Mouse (Mus musculus) liver, adult 2 months (tissue): ENCODE measurements around the gene Tmem169. TPM values are rescaled to one million over a fixed set of nuclear protein-coding genes. Genes with fewer than 3 reads are reported as not detected.

Source experiments
- DNase-seq: peaks from one replicate; pipeline ENCODE4 v3.0.0-alpha.2; 2011; ENCODE audit warnings: low read depth, low spot score; ENCODE audit errors: extremely low read depth
- H3K27ac ChIP-seq: fragments of 200-500 bp; replicated peaks from 2 replicates; pipeline ENCODE4 v1.5.1; 2012; ENCODE audit warnings: low read depth, mild to moderate bottlenecking, control low read depth, inconsistent platforms, low read length; ENCODE audit not compliant: insufficient read depth
- H3K27me3 ChIP-seq: fragments of 200-500 bp; 2 replicates; pipeline ENCODE4 v1.6.1; 2012; ENCODE audit warnings: mild to moderate bottlenecking, moderate library complexity, low read length, inconsistent platforms; ENCODE audit not compliant: control insufficient read depth, insufficient read depth
- H3K36me3 ChIP-seq: fragments of 200-500 bp; 2 replicates; pipeline ENCODE4 v1.6.1; 2012; ENCODE audit warnings: low read length, inconsistent platforms; ENCODE audit not compliant: control insufficient read depth, insufficient read depth
- H3K4me1 ChIP-seq: fragments of 200-500 bp; 2 replicates; pipeline ENCODE4 v1.6.1; 2011; ENCODE audit warnings: low read length; ENCODE audit not compliant: control insufficient read depth, insufficient read depth
- H3K4me3 ChIP-seq: fragments of 200-500 bp; 2 replicates; pipeline ENCODE4 v1.5.1; 2011; ENCODE audit warnings: low read depth, mild to moderate bottlenecking, control low read depth, low read length, moderate library complexity; ENCODE audit not compliant: insufficient read depth
- H3K79me2 ChIP-seq: fragments of 200-500 bp; 2 replicates; pipeline ENCODE4 v1.6.1; 2012; ENCODE audit warnings: inconsistent platforms, mild to moderate bottlenecking, low read length, moderate library complexity; ENCODE audit not compliant: control insufficient read depth, insufficient read depth
- H3K9ac ChIP-seq: fragments of 200-500 bp; 2 replicates; pipeline ENCODE4 v1.6.1; 2012; ENCODE audit warnings: low read depth, mild to moderate bottlenecking, control low read depth, inconsistent platforms, low read length
- CTCF ChIP-seq: fragments of 200-500 bp; IDR thresholded peaks from 2 replicates; pipeline ENCODE4 v1.5.1; 2011; ENCODE audit warnings: low read depth, low read length, control low read depth
- POLR2A ChIP-seq: fragments of 200-500 bp; IDR thresholded peaks from 2 replicates; pipeline ENCODE4 v1.6.1; 2011; ENCODE audit warnings: low read length, control low read depth; ENCODE audit not compliant: insufficient read depth; ENCODE audit errors: extremely low read depth
- WGBS: fragments of 180-500 bp; shearing (Covaris S2); methylation state at CpG from one replicate; pipeline ENCODE4 v1.1.7; 2018; 5-methylcytosine and 5-hydroxymethylcytosine counted together
- polyA plus RNA-seq: library from polyadenylated mRNA; depleted of rRNA; stranded (reverse); fragments of >200 nt; gene quantifications from 2 replicates; pipeline ENCODE4 v1.2.3, GENCODE M21; 2012
- total RNA-seq: library from RNA; depleted of rRNA; stranded (reverse); fragments of >200 nt; gene quantifications from 2 replicates; pipeline ENCODE4 v1.2.3, GENCODE M21; 2014

Tmem169 gene
- total and polyA plus RNA-seq, 2 experiments, result 0.16 to 0.18 TPM

DNA sequence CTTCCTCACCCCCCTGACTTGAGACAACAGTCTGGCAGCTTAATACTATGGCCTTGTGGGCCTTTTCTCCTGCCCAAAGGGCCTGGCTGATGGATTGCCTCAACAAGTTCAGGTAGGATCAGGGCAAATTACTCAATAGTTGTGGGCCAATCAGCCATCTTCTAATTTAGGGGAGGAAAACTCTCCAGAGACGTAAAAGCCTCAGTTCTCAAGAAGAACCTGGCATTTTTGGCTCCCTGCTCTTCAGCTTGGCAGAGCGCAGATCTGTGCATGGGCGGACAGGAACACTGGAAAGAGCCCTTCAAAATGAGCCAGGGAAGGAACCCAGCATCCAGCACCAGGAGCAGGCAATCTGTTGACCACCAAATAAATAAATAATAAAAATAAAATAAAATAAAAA, 6.1 kb upstream of the Tmem169 start:
- Histone ChIP-seq H3K4me1 (peaks cover 21% of the 10 kb centered on the region), H3K27me3 (no peaks in the 10 kb centered on the region), H3K79me2 (peaks cover 8% of the 10 kb centered on the region; the same call in 1 of the 2 replicates), H3K27ac (peak overlapping the region; percentile 81), H3K9ac (no peak overlapping the region), H3K36me3 (peaks cover 28% of the 10 kb centered on the region), H3K4me3 (no peak overlapping the region)
- DNase-seq, result peak; percentile 96
- 25% methylated on average over 3 of the region's 3 CpGs for WGBS
- TF ChIP-seq CTCF, result no peak
- TF ChIP-seq POLR2A, result no peak

DNA sequence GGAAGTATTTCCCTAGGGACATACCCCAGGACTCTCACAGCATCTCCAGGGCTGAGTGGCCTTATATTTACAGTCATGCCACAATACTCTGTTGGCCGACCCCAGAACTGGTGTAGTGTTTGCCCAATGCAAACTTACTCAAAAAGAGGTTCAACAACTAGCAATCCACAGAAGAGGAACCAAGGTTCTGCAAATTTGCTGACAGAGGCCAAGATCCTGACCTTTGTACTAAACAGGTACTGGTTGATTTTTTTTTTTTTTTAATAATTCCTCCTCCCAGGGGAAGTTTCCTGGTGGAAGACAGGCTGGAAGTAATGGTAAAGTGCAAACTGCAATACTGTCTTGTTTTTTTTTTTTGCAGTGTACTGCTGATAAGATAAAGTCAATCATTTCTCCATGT, 1.6 kb upstream of the Tmem169 start:
- TF ChIP-seq POLR2A, result no peak
- TF ChIP-seq CTCF, result no peak
- Histone ChIP-seq H3K4me3 (peak overlapping the region; percentile 51; the same call in 1 of the 2 replicates), H3K36me3 (no peaks in the 10 kb centered on the region), H3K9ac (peak overlapping the region; percentile 46), H3K4me1 (peaks cover 22% of the 10 kb centered on the region), H3K27me3 (no peaks in the 10 kb centered on the region), H3K27ac (peak overlapping the region; percentile 60), H3K79me2 (peaks cover 8% of the 10 kb centered on the region; the same call in 1 of the 2 replicates)
- DNase-seq, result peak; percentile 88
- 40% methylated on average over 1 of the region's 1 CpGs for WGBS

DNA sequence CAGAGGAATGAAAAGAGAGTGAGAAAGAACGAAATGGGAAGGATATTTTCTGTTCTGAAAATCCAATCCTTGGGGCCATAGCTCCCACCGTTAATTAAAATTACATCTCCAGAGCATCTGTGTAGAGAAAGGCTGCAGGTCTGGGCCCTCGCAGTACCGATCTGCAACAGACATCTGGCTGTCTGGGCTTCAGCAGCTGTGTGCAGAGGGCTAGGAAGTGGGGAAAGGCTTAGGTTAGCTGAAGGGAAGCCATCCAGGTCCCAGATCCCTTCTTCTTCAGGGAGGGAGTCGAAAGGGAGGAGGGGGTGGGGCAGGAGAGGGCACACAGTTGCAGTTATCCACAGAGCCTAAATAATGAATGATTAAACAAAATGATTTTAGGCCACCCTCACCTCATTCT, 370 bp downstream of the Tmem169 start:
- no peak overlapping the region for H3K27ac ChIP-seq
- H3K4me1 ChIP-seq, result peaks cover 27% of the 10 kb centered on the region
- no peak overlapping the region for H3K4me3 ChIP-seq
- peaks cover 5% of the 10 kb centered on the region; the same call in 1 of the 2 replicates for H3K79me2 ChIP-seq
- H3K9ac ChIP-seq, result no peak overlapping the region
- TF ChIP-seq POLR2A (no peak), CTCF (no peak)
- no peak for DNase-seq
- H3K36me3 ChIP-seq, result no peaks in the 10 kb centered on the region
- 10% methylated on average over 5 of the region's 5 CpGs for WGBS
- no peaks in the 10 kb centered on the region for H3K27me3 ChIP-seq

DNA sequence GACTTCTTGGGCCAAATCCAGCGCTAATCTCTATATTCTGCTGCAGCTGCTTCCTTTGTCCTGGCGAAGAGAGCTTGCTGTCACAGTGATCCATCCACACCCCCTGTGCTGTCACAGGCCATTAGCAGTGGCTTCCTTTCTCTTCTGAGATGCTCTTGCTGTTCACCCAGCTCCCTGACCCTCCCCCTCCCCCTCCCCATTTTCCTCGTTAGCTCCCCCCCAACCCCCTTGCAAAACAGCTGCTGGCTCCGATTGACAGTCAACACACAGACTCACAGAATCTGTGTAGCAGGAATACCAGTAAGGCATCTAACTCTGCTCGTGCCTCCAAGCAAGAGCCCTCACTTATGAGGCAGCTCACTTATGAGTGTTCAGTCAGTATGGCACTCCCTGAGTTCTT, 2.7 kb downstream of the Tmem169 start:
- Histone ChIP-seq H3K4me3 (no peak overlapping the region), H3K4me1 (peaks cover 16% of the 10 kb centered on the region), H3K9ac (no peak overlapping the region), H3K27ac (no peak overlapping the region), H3K27me3 (no peaks in the 10 kb centered on the region), H3K79me2 (no peaks in the 10 kb centered on the region), H3K36me3 (no peaks in the 10 kb centered on the region)
- DNase-seq, result no peak
- no peak for TF ChIP-seq POLR2A
- no peak for TF ChIP-seq CTCF
- 60% methylated on average over 5 of the region's 5 CpGs for WGBS

DNA sequence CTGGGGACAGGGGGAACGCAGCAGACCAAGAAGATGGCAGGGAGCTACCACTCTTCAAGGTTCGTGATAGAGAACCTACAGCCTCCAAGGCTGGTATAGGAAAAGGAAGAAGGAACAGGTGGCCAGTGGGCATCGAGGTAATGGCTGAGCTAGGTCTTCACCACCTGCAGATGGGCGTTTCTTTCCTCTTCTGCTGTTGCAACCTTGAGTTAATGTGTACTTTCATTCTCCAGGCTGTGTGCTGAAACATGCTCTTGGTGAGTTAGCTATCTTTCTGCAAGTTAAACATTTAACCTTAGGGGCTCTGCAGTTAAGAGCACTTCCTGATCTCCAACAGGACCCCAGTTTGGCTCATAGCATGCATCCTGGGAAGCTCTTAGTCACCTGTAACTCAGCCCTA, 3.7 kb downstream of the Tmem169 start:
- H3K4me3 ChIP-seq, result no peak overlapping the region
- 49% methylated on average over 4 of the region's 4 CpGs for WGBS
- H3K79me2 ChIP-seq, result no peaks in the 10 kb centered on the region
- peaks cover 16% of the 10 kb centered on the region for H3K4me1 ChIP-seq
- TF ChIP-seq POLR2A, result no peak
- no peak for TF ChIP-seq CTCF
- no peaks in the 10 kb centered on the region for H3K27me3 ChIP-seq
- H3K27ac ChIP-seq, result peak overlapping the region; percentile 88
- H3K36me3 ChIP-seq, result no peaks in the 10 kb centered on the region
- H3K9ac ChIP-seq, result 0 out of 2 replicates have a peak overlapping the region, but pooled peaks have one; percentile 30
- DNase-seq, result peak; percentile 85

DNA sequence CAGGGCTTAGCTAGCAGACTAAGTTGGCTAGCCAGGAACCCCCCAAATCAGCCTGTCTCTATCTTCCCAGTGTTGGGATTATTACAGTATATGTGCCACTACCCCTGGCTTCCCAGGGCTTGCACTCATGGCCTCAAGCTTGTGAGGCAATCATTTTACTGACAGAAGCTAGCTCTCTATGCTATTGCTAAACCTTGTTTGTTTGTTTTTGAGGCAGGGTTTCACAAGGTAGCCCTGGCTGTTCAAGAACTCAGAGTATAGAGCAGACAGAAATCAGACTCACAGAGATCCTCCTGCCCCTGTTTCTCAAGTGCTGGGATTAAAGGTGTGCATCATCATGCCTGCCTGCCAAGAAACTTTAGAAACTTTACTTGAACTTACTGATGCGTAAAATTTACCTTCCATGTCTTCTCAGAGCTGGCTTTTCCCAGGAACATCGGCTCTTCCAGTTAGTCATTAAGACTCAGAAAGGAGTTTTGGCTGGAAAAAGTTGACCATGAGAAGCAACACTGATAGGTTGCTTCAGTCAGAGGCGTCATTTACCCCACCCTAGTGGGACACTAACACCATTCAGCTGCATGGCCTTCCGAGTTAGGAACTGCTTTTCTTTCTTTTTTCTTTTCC, 4.5 kb downstream of the Tmem169 start:
- 30% methylated on average over 4 of the region's 4 CpGs for WGBS
- Histone ChIP-seq H3K79me2 (no peaks in the 10 kb centered on the region), H3K4me3 (no peak overlapping the region), H3K27ac (peak overlapping the region; percentile 88), H3K9ac (0 out of 2 replicates have a peak overlapping the region, but pooled peaks have one; percentile 30), H3K27me3 (no peaks in the 10 kb centered on the region), H3K36me3 (no peaks in the 10 kb centered on the region), H3K4me1 (peaks cover 17% of the 10 kb centered on the region)
- TF ChIP-seq CTCF, result no peak
- TF ChIP-seq POLR2A, result no peak
- peak; percentile 95 for DNase-seq
